Mouse (Mus musculus) hindbrain, embryonic 14.5 days (tissue): Measurements from ENCODE around the gene Gm15091. TPM values are rescaled to one million over a fixed set of nuclear protein-coding genes. Genes with fewer than 3 reads are reported as not detected.
"Not testable (repeated sequence)": the region's sequence is repeated elsewhere in the genome, so short reads cannot be mapped to it uniquely, and the experiment has no call there.

Experiments used
- ATAC-seq: fragments of 200-750 bp; cut with Nextera tagmentation; 2 replicates; pipeline ENCODE4 v1.8.0; 2017; ENCODE audit warnings: moderate number of reproducible peaks, mild to moderate bottlenecking, moderate TSS enrichment, moderate library complexity; ENCODE audit not compliant: low FRiP score
- DNase-seq: peaks from one replicate; pipeline ENCODE4 v3.0.0-alpha.2; 2015; ENCODE audit warnings: low spot score
- H3K27ac ChIP-seq: fragments of 300-500 bp; sonication (generic); 2 replicates; pipeline ENCODE4 v1.5.1; 2014; ENCODE audit warnings: mild to moderate bottlenecking, moderate library complexity
- H3K27me3 ChIP-seq: fragments of 300-500 bp; sonication (generic); 2 replicates; pipeline ENCODE4 v1.6.1; 2014; ENCODE audit warnings: mild to moderate bottlenecking, low read length, mixed read lengths; ENCODE audit not compliant: control insufficient read depth, insufficient read depth
- H3K36me3 ChIP-seq: fragments of 300-500 bp; sonication (generic); replicated peaks from 2 replicates; pipeline ENCODE4 v1.6.1; 2014; ENCODE audit not compliant: control insufficient read depth, insufficient read depth
- H3K4me1 ChIP-seq: fragments of 300-500 bp; sonication (generic); replicated peaks from 2 replicates; pipeline ENCODE4 v1.6.1; 2014; ENCODE audit warnings: antibody characterized with exemption, low read length, mixed read lengths; ENCODE audit not compliant: control insufficient read depth, insufficient read depth
- H3K4me2 ChIP-seq: fragments of 300-500 bp; sonication (generic); replicated peaks from 2 replicates; pipeline ENCODE4 v1.6.1; 2014; ENCODE audit warnings: mild to moderate bottlenecking, moderate library complexity
- H3K4me3 ChIP-seq: fragments of 300-500 bp; sonication (generic); replicated peaks from 2 replicates; pipeline ENCODE4 v1.5.1; 2014; ENCODE audit warnings: mild to moderate bottlenecking, low read length
- H3K9ac ChIP-seq: fragments of 300-500 bp; sonication (generic); 2 replicates; pipeline ENCODE4 v1.6.1; 2014
- H3K9me3 ChIP-seq: fragments of 300-500 bp; sonication (generic); 2 replicates; pipeline ENCODE4 v1.6.1; 2016; ENCODE audit warnings: low read length; ENCODE audit not compliant: control insufficient read depth
- WGBS: fragments of 180-500 bp; shearing (Covaris S2); extraction: QIAGEN DNeasy Blood & Tissue Kit; methylation state at CpG from one replicate; pipeline ENCODE4 v1.1.7; 2014; 5-methylcytosine and 5-hydroxymethylcytosine counted together
- polyA plus RNA-seq: library from polyadenylated mRNA; unstranded; fragments of >200 nt; fragmentation: Nextera tagmentation; extraction: Ambion mirVana; gene quantifications from 2 replicates; pipeline ENCODE4 v1.2.1, GENCODE M21; 2014

The Gm15091 gene
- polyA plus RNA-seq = not detected in 2 replicates

DNA sequence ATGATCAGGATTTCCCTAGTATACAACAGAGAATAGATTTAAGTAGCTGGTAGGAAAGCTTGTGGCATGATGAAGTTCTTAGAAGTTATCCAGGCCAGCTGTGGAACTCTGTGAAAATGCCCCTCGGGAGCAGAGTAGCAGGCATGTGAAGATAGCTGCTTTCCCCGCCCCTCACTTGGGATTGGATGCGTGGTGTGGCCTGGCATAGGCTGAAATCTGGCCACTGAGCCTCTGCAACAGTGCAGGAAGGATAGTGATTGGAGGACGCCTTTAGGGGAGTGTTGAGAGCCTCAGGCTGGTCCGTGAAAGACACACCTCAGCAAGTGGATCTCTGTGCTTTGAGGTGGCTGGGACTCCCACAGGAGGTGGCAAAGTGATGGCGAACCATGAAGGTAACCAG, at the start of gene Gm15091:
Gm15091 (plus strand) TSS at position 301 of the 400 bp plus-strand sequence.
- DNase-seq, ATAC-seq, H3K4me1 ChIP-seq, H3K36me3 ChIP-seq, H3K9me3 ChIP-seq, H3K27me3 ChIP-seq, H3K27ac ChIP-seq, H3K4me2 ChIP-seq, H3K9ac ChIP-seq, H3K4me3 ChIP-seq: not testable (repeated sequence)
- 87% methylated on average over 4 of the region's 6 CpGs for whole genome bisulfite sequencing

Other genes starting within 250 kb of the Gm15091 start
- not detected in 2 replicates for gene Gm15097, start 157.2 kb upstream of the Gm15091 start, polyA plus RNA-seq